Mouse (Mus musculus): ENCODE measurements at regions not wholly inside any gene's neighbourhood (a gene's known extent, or its start where the extent isn't known, plus 50 kb on each side); places are given as distances from the start of the nearest gene placed in this dataset.

- no peak overlapping the region for H3K27ac ChIP-seq (ENCODE audit: low read length)
- H3K9ac ChIP-seq (replicated peaks; ENCODE audit: low read depth, low read length) = no peak overlapping the region
- WGBS = 45% methylated on average over 9 of the region's 9 CpGs
- no peak overlapping the region for H3K4me3 ChIP-seq (ENCODE audit: low read depth, low read length)
- H3K4me1 ChIP-seq (ENCODE audit: control insufficient read depth, insufficient read depth, low read length) = no peaks in the 10 kb centered on the region
- no peak for ATAC-seq (ENCODE audit: insufficient number of reproducible peaks, insufficient read depth, low FRiP score, low read depth)
- no peaks in the 10 kb centered on the region for H3K27me3 ChIP-seq (ENCODE audit: control insufficient read depth, insufficient read depth, low read length)
- H3K9me3 ChIP-seq (ENCODE audit: control insufficient read depth, low read depth, low read length) = no peaks in the 10 kb centered on the region
- no peaks in the 10 kb centered on the region for H3K36me3 ChIP-seq (ENCODE audit: control insufficient read depth, insufficient read depth, low read length)
- H3K4me2 ChIP-seq (replicated peaks; ENCODE audit: low read depth, low read length) = no peak overlapping the region
These were observed 122.1 kb downstream of the Gm9817 start for GRCm38 (mm10) chr13:45200511-45201120.

- Histone ChIP-seq H3K9me3 (ENCODE audit: control insufficient read depth, low read depth, low read length) (no peaks in the 10 kb centered on the region), H3K4me2 (replicated peaks; ENCODE audit: low read depth, low read length) (no peak overlapping the region), H3K27ac (ENCODE audit: low read length) (no peak overlapping the region), H3K9ac (replicated peaks; ENCODE audit: low read depth, low read length) (no peak overlapping the region), H3K36me3 (ENCODE audit: control insufficient read depth, insufficient read depth, low read length) (no peaks in the 10 kb centered on the region), H3K27me3 (ENCODE audit: control insufficient read depth, insufficient read depth, low read length) (no peaks in the 10 kb centered on the region), H3K4me1 (ENCODE audit: control insufficient read depth, insufficient read depth, low read length) (no peaks in the 10 kb centered on the region), H3K4me3 (ENCODE audit: low read depth, low read length) (no peak overlapping the region)
- ATAC-seq (ENCODE audit: insufficient number of reproducible peaks, insufficient read depth, low FRiP score, low read depth) = no peak
- WGBS = 59% methylated on average over 6 of the region's 6 CpGs
These were observed 126.4 kb downstream of the Gm9817 start for GRCm38 (mm10) chr13:45204856-45205255.

- Histone ChIP-seq H3K9me3 (ENCODE audit: control insufficient read depth, low read depth, low read length) (no peaks in the 10 kb centered on the region), H3K9ac (replicated peaks; ENCODE audit: low read depth, low read length) (no peak overlapping the region), H3K4me2 (replicated peaks; ENCODE audit: low read depth, low read length) (no peak overlapping the region), H3K36me3 (ENCODE audit: control insufficient read depth, insufficient read depth, low read length) (no peaks in the 10 kb centered on the region), H3K27me3 (ENCODE audit: control insufficient read depth, insufficient read depth, low read length) (no peaks in the 10 kb centered on the region), H3K4me1 (ENCODE audit: control insufficient read depth, insufficient read depth, low read length) (no peaks in the 10 kb centered on the region), H3K4me3 (ENCODE audit: low read depth, low read length) (no peak overlapping the region), H3K27ac (ENCODE audit: low read length) (no peak overlapping the region)
- 71% methylated on average over 5 of the region's 5 CpGs for WGBS
- no peak for ATAC-seq (ENCODE audit: insufficient number of reproducible peaks, insufficient read depth, low FRiP score, low read depth)
These were observed 130.2 kb downstream of the Gm9817 start for GRCm38 (mm10) chr13:45208540-45209197.

GRCm38 (mm10) chr13:45211241-45211640, 132.7 kb downstream of the Gm9817 start:
- Histone ChIP-seq H3K4me3 (ENCODE audit: low read depth, low read length) (no peak overlapping the region), H3K27me3 (ENCODE audit: control insufficient read depth, insufficient read depth, low read length) (no peaks in the 10 kb centered on the region), H3K9ac (replicated peaks; ENCODE audit: low read depth, low read length) (no peak overlapping the region), H3K4me1 (ENCODE audit: control insufficient read depth, insufficient read depth, low read length) (no peaks in the 10 kb centered on the region), H3K36me3 (ENCODE audit: control insufficient read depth, insufficient read depth, low read length) (no peaks in the 10 kb centered on the region), H3K4me2 (replicated peaks; ENCODE audit: low read depth, low read length) (no peak overlapping the region), H3K27ac (ENCODE audit: low read length) (no peak overlapping the region), H3K9me3 (ENCODE audit: control insufficient read depth, low read depth, low read length) (no peaks in the 10 kb centered on the region)
- 84% methylated on average over 9 of the region's 9 CpGs for WGBS
- no peak for ATAC-seq (ENCODE audit: insufficient number of reproducible peaks, insufficient read depth, low FRiP score, low read depth)

GRCm38 (mm10) chr13:45213116-45213834, 134.8 kb downstream of the Gm9817 start:
- Histone ChIP-seq H3K9me3 (ENCODE audit: control insufficient read depth, low read depth, low read length) (no peaks in the 10 kb centered on the region), H3K27ac (ENCODE audit: low read length) (no peak overlapping the region), H3K4me1 (ENCODE audit: control insufficient read depth, insufficient read depth, low read length) (no peaks in the 10 kb centered on the region), H3K36me3 (ENCODE audit: control insufficient read depth, insufficient read depth, low read length) (no peaks in the 10 kb centered on the region), H3K4me3 (ENCODE audit: low read depth, low read length) (no peak overlapping the region), H3K9ac (replicated peaks; ENCODE audit: low read depth, low read length) (no peak overlapping the region), H3K27me3 (ENCODE audit: control insufficient read depth, insufficient read depth, low read length) (no peaks in the 10 kb centered on the region), H3K4me2 (replicated peaks; ENCODE audit: low read depth, low read length) (no peak overlapping the region)
- ATAC-seq (ENCODE audit: insufficient number of reproducible peaks, insufficient read depth, low FRiP score, low read depth) = no peak
- 39% methylated on average over 5 of the region's 5 CpGs for WGBS

- no peak overlapping the region for H3K27ac ChIP-seq (ENCODE audit: low read length)
- H3K4me1 ChIP-seq (ENCODE audit: control insufficient read depth, insufficient read depth, low read length) = no peaks in the 10 kb centered on the region
- WGBS = 87% methylated on average over 4 of the region's 4 CpGs
- no peak overlapping the region for H3K4me3 ChIP-seq (ENCODE audit: low read depth, low read length)
- no peak for ATAC-seq (ENCODE audit: insufficient number of reproducible peaks, insufficient read depth, low FRiP score, low read depth)
- H3K27me3 ChIP-seq (ENCODE audit: control insufficient read depth, insufficient read depth, low read length) = no peaks in the 10 kb centered on the region
- H3K36me3 ChIP-seq (ENCODE audit: control insufficient read depth, insufficient read depth, low read length) = no peaks in the 10 kb centered on the region
- H3K9me3 ChIP-seq (ENCODE audit: control insufficient read depth, low read depth, low read length) = no peaks in the 10 kb centered on the region
- no peak overlapping the region for H3K4me2 ChIP-seq (replicated peaks; ENCODE audit: low read depth, low read length)
- no peak overlapping the region for H3K9ac ChIP-seq (replicated peaks; ENCODE audit: low read depth, low read length)
These were observed 139.8 kb downstream of the Gm9817 start for GRCm38 (mm10) chr13:45218251-45218650.

- no peaks in the 10 kb centered on the region for H3K4me1 ChIP-seq (ENCODE audit: control insufficient read depth, insufficient read depth, low read length)
- H3K4me2 ChIP-seq (replicated peaks; ENCODE audit: low read depth, low read length) = no peak overlapping the region
- no peaks in the 10 kb centered on the region for H3K36me3 ChIP-seq (ENCODE audit: control insufficient read depth, insufficient read depth, low read length)
- H3K4me3 ChIP-seq (ENCODE audit: low read depth, low read length) = no peak overlapping the region
- H3K9me3 ChIP-seq (ENCODE audit: control insufficient read depth, low read depth, low read length) = no peaks in the 10 kb centered on the region
- no peak overlapping the region for H3K9ac ChIP-seq (replicated peaks; ENCODE audit: low read depth, low read length)
- no peak overlapping the region for H3K27ac ChIP-seq (ENCODE audit: low read length)
- no peaks in the 10 kb centered on the region for H3K27me3 ChIP-seq (ENCODE audit: control insufficient read depth, insufficient read depth, low read length)
- WGBS = 72% methylated on average over 3 of the region's 3 CpGs
- ATAC-seq (ENCODE audit: insufficient number of reproducible peaks, insufficient read depth, low FRiP score, low read depth) = no peak
These were observed 141.2 kb downstream of the Gm9817 start for GRCm38 (mm10) chr13:45219671-45220070.

- no peak overlapping the region for H3K4me2 ChIP-seq (replicated peaks; ENCODE audit: low read depth, low read length)
- H3K9ac ChIP-seq (replicated peaks; ENCODE audit: low read depth, low read length) = no peak overlapping the region
- no peak overlapping the region for H3K4me3 ChIP-seq (ENCODE audit: low read depth, low read length)
- no peaks in the 10 kb centered on the region for H3K27me3 ChIP-seq (ENCODE audit: control insufficient read depth, insufficient read depth, low read length)
- 71% methylated on average over 2 of the region's 2 CpGs for WGBS
- no peaks in the 10 kb centered on the region for H3K4me1 ChIP-seq (ENCODE audit: control insufficient read depth, insufficient read depth, low read length)
- H3K9me3 ChIP-seq (ENCODE audit: control insufficient read depth, low read depth, low read length) = no peaks in the 10 kb centered on the region
- H3K36me3 ChIP-seq (ENCODE audit: control insufficient read depth, insufficient read depth, low read length) = no peaks in the 10 kb centered on the region
- ATAC-seq (ENCODE audit: insufficient number of reproducible peaks, insufficient read depth, low FRiP score, low read depth) = no peak
- no peak overlapping the region for H3K27ac ChIP-seq (ENCODE audit: low read length)
These were observed 152.3 kb downstream of the Gm9817 start for GRCm38 (mm10) chr13:45230804-45231203.
